Comparison of ENCODE assay signal across 7 mouse cellular contexts in the genomic region with DNA sequence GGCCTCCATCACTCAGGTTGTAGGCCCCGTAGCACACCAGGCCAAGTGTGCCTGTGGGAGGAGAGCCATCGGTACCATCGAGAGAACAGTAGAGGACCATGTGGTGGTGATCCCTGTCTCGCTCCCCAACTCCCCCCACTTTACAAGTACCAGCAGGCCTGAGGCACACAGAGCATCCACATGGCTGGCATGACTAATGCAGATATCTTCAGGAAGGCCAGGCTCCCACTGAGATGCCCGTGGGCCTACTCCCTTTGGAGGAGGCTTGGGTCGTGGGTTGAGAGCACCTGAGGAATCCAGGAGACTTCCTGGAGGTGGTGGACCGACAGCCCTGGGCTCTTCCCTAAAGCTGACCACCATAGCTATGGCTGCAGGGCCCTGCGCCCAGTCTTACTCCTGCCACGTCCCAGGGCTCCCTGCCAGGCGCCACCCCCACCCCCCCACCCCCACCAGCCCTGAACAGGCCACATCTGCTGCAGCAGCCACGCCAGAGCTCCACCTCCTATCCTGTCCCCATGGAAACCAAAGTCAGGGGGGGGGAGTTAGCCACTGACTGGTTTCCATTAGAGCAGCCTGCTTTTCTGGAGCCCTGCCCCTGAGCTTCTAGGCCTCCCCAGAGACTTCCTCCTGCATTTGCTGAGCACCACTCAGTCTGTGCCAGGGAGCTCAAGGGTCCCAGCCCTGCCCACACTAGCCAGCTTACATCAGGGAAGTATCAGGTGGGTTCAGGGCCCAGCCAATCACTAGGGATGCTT. TPM values are rescaled to one million over a fixed set of nuclear protein-coding genes. Genes with fewer than 3 reads are reported as not detected.
DNase-seq lines count a peak whose midpoint lies in the region; ATAC-seq and TF ChIP-seq lines count a peak whose summit lies in the region.

No protein-coding gene starts in this region.

- 0 out of 2 replicates have a peak overlapping the region, but pooled peaks have one; percentile 3 for H3K4me2 ChIP-seq in forebrain, postnatal 0 days (ENCODE audit: low read depth)
- peak overlapping the region; percentile 97 for H3K4me2 ChIP-seq in myocyte (ENCODE audit: low read depth)

- H3K4me1 ChIP-seq in forebrain, postnatal 0 days (ENCODE audit: insufficient read depth), result peaks cover 12% of the 10 kb centered on the region

- peak overlapping the region; percentile 72 for H3K27ac ChIP-seq in forebrain, postnatal 0 days (ENCODE audit: low read depth, low read length)

- H3K79me2 ChIP-seq in C2C12 (ENCODE audit: control insufficient read depth, insufficient read depth), result peaks cover 100% of the 10 kb centered on the region
- H3K79me2 ChIP-seq in myocyte (ENCODE audit: control insufficient read depth, insufficient read depth), result peaks cover 100% of the 10 kb centered on the region

- H3ac ChIP-seq in C2C12 (ENCODE audit: control insufficient read depth, insufficient read length, low read depth) (peak overlapping the region; percentile 52), myocyte (ENCODE audit: control insufficient read depth, insufficient read length) (no peak overlapping the region)

- peak; percentile 40 for TF ChIP-seq POLR2A in myocyte (IDR thresholded peaks at IDR 0.05; ENCODE audit: insufficient read length, low read depth)

- H3K27me3 ChIP-seq in C2C12 (ENCODE audit: control insufficient read depth, insufficient read depth, insufficient read length) (no peaks in the 10 kb centered on the region), myocyte (ENCODE audit: control insufficient read depth, insufficient read depth, insufficient read length) (no peaks in the 10 kb centered on the region)
- no peaks in the 10 kb centered on the region for H3K27me3 ChIP-seq in forebrain, postnatal 0 days (ENCODE audit: insufficient read depth, low read length)

- WGBS in forebrain, postnatal 0 days, result 44% methylated on average over 11 of the region's 11 CpGs

- no peaks in the 10 kb centered on the region for H3K9me3 ChIP-seq in forebrain, postnatal 0 days (ENCODE audit: low read length)

- H3K36me3 ChIP-seq in C2C12 (ENCODE audit: control insufficient read depth, insufficient read depth) (peaks cover 98% of the 10 kb centered on the region), myocyte (ENCODE audit: control insufficient read depth, insufficient read depth) (peaks cover 74% of the 10 kb centered on the region)
- H3K36me3 ChIP-seq in forebrain, postnatal 0 days (ENCODE audit: insufficient read depth), result peaks cover 70% of the 10 kb centered on the region

- no peak for TF ChIP-seq CTCF in C2C12 (IDR thresholded peaks at IDR 0.05; ENCODE audit: control insufficient read depth, insufficient read depth, insufficient read length)
- no peak for TF ChIP-seq CTCF in forebrain, postnatal 0 days (IDR thresholded peaks at IDR 0.05; ENCODE audit: low read depth)

- peak; percentile 57 for DNase-seq in adipocyte (ENCODE audit: low spot score)
- DNase-seq in forebrain, postnatal 0 days, result peak; percentile 71
- peak; percentile 70 to 84 for DNase-seq in layer of hippocampus, adult 8-10 months (ENCODE audit: low spot score in 2 of 2)
- no peak for DNase-seq in natural killer cell, adult 2 months (ENCODE audit: low spot score in 2 of 2)

- peak overlapping the region; percentile 7; the same call in 1 of the 2 replicates for H3K9ac ChIP-seq in forebrain, postnatal 0 days

- peak; percentile 85 for ATAC-seq in forebrain, postnatal 0 days
- ATAC-seq in hematopoietic stem cell, adult 5-6 weeks (replicated peaks in 1 of 2; ENCODE audit: insufficient read depth in 1 of 2, low FRiP score in 2 of 2, low TSS enrichment in 1 of 2, low read depth in 1 of 2, poor library complexity in 2 of 2, severe bottlenecking in 2 of 2), result peak; percentile 37 to 44; a peak in 2 of 4 replicates

- H3K4me3 ChIP-seq in C2C12 (ENCODE audit: insufficient read depth, poor library complexity, severe bottlenecking), result peak overlapping the region; percentile 40
- H3K4me3 ChIP-seq in forebrain, postnatal 0 days (ENCODE audit: low read depth, low read length), result no peak overlapping the region
- H3K4me3 ChIP-seq in myocyte, result peak overlapping the region; percentile 95

- peaks cover 98% of the 10 kb centered on the region for H3K79me3 ChIP-seq in C2C12 (ENCODE audit: low read depth)

TF ChIP-seq in C2C12, 6 proteins besides CTCF, POLR2A, EP300 and RAD21:
- TF ChIP-seq MAX (IDR thresholded peaks at IDR 0.05), result peak; percentile 80
- TF ChIP-seq FOSL1 (IDR thresholded peaks at IDR 0.05; ENCODE audit: insufficient read depth, low read length, poor library complexity, severe bottlenecking), result no peak

TF ChIP-seq in myocyte, 11 proteins besides CTCF, POLR2A, EP300 and RAD21:
- TF ChIP-seq E2F4 (IDR thresholded peaks at IDR 0.05; ENCODE audit: insufficient read depth) (no peak), POLR2AphosphoS2 (IDR thresholded peaks at IDR 0.05; ENCODE audit: insufficient read length, low read depth) (peak; percentile 57), MYOD1 (IDR thresholded peaks at IDR 0.05; ENCODE audit: control insufficient read depth in 1 of 3, insufficient read length in 2 of 3, low read depth in 2 of 3) (peak in 1 of 3 experiments; percentile 26)
TF ChIP-seq in myocyte: peak in this region for 2.

RNA-seq across cellular contexts. Expression of gene Ppara, which starts 48.0 kb away (rescaled TPM):
- polyA plus RNA-seq in C2C12 (2012; fragmentation: generic; extraction: Trizol) (0.08 TPM), myocyte (2012; fragmentation: generic; extraction: Trizol) (0.12 TPM)
- 0.92 and 1.7 TPM in 2 replicates for total RNA-seq in forebrain, postnatal 0 days (2014; rRNA removed)
- 1.9 and 2.0 TPM in 2 replicates for polyA plus RNA-seq in forebrain, postnatal 0 days (2015; fragmentation: Nextera tagmentation; extraction: Ambion mirVana)
- not detected in 2 replicates for total RNA-seq in hematopoietic stem cell, adult 5-6 weeks (2017)
- 1 to 10 TPM; 2.8 to 5.1 (median 4.2) TPM for total RNA-seq in layer of hippocampus, adult 8-10 months (2022)

Comparison
In these comparisons a context has a peak if more than half of its experiments do, and no peak if none do; other contexts are left out.
1. DNase-seq: peak in adipocyte (single experiment), forebrain, postnatal 0 days (single experiment) and layer of hippocampus, adult 8-10 months (2 of 2); none in natural killer cell, adult 2 months (0 of 2).